Mouse (Mus musculus) CH12F3 (cell line): ENCODE data around the gene Prr19.

Experiments
- in situ Hi-C: fragments of 300-500 bp; cut with MboI; formaldehyde crosslinking; loops from 2 replicates; pipeline ENCODE4 v1.14.3; 2020; ENCODE audit warnings: low sequenced_read_pairs

Gene Prr19

DNA sequence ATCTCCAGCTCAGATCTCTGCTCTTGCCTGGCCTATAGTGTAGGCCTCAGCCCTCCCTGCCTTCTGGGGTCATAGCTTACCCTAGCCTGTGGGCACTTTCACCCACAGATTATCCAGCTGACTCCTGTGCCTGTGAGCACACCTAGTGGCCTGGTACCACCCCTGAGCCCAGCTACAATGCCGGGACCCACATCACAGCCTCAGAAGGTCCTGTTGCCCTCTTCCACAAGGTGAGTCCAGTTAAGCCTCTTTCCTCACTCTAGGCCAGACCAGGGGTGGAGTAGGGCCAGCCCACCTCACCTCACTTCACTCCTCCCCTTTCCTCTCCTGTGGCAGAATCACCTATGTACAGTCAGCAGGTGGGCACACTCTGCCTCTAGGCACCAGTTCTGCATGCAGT is 10.7 kb upstream of the Prr19 start:
- in situ Hi-C loops, result no loop called here

DNA sequence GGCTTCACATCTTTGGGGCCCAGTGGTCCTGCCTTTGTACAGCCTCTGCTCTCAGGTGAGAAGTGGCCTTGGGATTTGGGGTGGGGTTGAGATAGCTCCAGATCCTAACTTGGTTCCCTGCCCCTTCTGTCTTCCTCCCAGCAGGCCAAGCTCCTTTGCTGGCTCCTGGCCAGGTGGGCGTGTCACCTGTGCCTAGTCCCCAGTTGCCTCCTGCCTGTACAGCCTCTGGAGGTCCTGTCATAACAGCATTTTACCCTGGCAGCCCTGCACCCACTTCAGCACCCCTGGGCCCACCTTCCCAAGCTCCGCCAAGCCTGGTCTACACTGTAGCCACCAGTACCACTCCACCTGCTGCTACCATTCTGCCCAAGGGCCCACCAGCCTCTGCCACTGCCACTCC is 10.3 kb upstream of the Prr19 start:
- in situ Hi-C loops, result no loop called here

DNA sequence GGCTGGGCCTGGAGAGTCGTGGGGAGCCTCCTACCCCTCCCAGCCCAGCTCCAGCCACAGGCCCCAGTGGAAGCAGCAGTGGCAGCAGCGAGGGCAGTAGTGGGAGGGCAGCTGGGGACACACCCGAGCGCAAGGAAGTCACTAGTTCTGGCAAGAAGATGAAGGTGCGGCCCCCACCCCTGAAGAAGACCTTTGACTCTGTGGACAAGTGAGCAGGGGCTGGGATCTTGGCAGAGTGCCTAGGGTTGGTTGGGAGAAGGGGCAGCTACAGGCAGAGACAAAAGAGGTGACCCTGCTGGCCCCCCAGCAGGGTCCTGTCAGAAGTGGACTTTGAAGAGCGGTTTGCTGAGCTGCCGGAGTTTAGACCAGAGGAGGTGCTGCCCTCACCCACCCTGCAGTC is 9.1 kb upstream of the Prr19 start:
- in situ Hi-C loops, result no loop called here

DNA sequence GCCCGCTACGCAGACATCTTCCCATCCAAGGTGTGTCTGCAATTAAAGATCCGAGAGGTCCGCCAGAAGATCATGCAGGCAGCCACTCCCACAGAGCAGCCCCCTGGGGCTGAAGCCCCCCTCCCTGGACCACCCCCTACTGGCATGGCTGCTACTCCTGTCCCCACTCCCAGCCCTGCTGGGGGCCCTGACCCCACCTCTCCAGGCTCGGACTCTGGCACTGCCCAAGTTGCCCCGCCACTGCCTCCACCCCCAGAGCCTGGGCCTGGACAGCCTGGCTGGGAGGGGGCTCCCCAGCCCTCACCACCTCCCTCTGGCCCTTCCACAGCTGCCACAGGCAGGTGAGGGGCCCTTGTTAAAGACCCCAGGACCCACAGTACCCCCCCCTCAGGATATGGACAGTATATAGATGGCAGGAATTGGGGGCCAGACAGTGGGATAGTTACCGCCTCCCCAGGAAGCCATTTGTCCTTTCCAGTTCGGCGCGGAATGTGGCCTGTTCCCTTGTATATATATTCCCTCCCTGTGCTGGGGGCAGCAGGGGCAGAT is 7.9 kb upstream of the Prr19 start:
- in situ Hi-C loops, result no loop called here

DNA sequence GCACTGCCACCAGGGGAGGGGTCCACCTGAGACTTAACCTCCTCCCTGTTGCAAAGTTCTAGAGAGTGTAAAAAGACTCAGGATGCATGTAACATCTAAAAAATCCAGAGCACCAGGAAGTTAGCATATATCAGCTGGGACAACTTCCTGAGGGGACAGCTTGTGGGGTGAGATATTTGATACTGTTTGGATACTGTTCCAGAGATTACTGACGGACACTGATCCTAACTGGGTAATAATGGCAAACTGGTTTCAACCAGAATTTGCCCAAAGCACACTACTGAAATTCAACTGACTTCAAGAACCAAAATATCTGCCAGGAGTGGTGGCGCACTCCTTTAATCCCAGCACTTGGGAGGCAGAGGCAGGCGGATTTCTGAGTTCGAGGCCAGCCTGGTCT is 6.7 kb upstream of the Prr19 start:
- in situ Hi-C loops, result no loop called here

DNA sequence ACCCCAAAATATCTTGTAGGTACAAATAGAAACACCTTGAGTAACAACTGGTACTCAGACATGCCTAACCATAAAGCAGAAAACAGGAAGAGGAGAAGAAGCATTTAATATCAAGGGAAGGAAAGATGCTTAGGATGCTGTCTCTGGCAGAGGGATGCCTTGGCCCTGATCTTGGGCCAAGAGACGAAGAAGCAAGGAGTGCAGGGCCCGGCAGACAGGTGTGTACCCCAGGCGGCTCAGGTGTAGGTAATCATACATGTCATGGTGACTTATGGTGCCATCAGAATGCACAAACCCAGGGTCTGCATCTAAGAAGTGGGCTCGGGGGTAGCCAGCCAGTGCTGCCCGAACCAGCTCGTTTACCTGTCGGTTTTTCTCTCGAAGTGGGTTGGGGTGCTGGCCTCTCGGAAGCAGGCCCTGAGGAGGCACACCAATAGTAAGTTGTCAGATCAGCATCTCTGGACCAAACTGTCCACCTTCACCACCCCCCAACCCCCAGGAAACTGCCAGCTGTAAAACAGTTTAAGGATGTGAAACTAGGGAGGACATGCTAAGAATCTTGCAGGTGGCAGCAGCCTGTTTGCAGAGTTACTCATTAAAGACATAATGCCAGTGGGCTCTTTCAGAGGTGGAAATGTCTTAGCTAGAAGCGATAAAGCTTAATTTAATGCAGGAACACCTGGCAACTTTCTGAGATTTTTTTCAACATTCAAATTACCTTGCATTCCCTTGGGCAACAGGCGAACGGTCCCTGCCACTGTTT is 6.1 kb upstream of the Prr19 start:
- in situ Hi-C loops, result no loop called here

DNA sequence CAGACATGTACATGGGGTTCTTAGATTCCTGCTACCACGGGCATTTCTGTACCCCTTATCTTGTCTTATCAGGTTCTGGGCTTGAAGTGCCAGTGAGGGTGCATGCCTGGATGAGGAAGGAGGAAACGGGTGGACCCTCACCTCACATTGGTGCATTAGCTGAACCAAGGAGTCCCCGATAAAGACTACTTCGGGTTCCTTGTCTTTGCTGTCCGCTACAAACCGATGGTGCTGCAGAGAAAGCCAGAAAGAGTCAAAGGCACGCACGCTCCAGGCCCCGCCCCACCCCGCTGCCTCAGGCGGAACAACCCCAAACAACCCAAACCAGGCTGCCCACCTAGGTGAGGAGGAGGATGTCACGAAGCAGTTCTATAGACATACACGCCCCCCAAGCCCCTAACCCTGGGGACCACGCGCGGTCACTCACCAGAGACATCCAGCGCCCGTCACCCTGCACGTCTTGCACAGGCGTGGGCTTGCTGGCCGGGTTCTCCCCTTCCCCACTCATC is 4.2 kb upstream of the Prr19 start:
- in situ Hi-C loops, result no loop called here

DNA sequence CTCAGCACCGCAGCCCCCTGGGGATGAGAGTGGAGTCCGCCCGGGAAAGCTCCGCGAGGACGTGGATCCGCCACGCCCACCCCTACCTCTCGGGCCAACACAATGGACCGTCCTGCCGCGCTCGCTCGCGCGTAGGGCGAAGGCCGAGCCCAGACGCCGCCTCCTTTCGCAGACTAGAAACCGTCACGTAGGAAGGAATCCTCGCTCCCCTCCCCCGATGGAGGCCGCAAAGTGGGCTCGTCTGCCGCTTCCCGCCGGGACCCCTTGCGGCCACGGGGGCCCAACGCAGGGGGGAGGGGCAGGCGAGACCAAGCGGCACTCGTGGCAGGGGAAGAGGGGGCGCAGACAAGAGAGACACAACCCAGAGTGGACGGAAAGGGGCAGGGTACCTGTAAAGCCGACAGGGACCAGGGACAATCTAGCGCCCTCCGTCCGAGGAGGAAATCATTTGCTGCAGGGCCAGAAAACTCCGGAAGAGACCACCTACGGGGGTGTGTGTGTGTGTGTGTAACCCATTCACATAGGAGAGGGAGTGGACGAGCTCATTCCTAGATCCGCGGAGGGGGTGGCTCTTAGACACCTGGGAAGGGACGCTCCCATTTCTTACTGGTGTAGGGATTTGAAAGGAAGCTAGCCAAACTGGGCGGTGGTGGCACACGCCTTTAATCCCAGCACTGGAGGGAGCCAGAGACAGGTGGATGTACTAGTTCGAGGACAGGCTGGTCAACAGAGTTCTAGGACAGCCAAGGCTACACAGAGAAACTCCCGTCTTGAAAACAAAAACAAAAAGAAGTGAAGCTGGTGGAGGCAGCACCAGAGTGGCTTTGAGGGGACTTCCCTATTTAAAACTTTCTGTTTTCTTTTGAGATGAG is 3.5 kb upstream of the Prr19 start, which contains the start of gene Pafah1b3:
Gene Pafah1b3 (minus strand): TSS at position 533 of the 872 bp plus-strand sequence.
- in situ Hi-C loops, result no loop called here

DNA sequence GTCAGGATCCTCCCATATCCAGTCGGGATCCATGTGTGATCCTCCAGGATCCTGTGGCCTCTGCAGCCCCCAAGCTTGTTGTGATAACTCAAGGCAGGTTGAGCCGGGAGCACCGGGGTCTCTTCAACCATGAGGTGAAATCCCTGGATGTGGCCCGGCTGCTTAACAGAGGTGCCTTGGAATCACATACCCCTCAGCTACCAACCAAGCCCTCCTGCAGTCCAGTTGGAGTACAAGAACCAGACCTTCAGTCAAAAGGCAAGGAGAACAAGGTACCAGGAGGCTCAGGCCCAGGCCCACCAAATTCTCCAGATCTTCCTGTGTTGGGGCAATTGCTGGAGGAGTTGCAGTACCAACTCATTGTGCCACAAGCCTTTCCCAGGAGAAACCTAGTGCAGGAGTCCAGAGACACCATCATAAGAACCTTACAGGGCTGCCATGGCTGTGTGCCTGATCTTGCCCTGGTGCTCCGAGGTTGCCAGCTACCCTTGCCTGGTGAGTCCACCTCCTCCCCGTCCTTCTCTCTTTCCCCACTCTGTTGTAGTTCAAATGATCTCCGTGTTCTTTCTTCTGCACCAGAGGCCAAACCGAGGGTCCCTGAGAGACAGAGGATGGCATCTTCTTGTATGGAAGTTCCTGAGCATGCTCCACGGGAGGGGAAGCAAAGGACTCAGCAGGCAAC is 1.9 kb downstream of the Prr19 start:
- in situ Hi-C loops, result no loop called here

DNA sequence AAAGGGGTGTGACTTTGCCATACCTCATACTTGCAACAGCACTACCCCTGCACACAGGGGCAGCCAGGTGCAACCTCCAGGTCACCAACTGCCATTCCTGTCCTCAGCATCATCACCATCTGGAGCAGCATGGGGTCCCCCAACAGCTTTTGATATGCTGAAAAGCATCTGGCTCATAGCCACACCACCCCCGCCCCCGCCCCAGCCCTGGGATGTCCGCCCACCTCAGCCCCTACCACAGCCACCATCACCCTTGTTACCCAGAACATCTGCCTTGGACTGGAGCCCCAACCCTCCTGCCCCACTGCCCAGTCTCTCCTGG is 2.4 kb downstream of the Prr19 start:
- in situ Hi-C loops, result no loop called here

DNA sequence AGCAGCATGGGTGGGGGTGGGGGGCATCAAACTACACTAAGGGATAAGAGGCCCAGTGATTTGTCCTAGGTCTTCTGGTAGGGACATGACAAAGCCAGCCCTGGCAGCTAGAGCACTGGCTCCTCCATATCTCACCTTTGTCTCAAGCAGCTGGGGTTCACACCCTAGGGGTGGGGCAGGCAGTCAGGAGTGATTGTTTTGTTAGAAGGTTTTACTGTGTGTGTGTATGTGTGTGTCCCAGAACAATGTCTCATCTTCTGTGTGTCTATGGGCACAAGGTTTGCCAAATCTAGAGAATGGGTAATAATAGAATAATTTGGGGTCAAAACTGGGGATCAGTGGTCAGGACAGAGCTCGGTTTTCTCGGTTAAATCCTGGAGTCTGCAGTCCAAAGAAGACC is 4.3 kb downstream of the Prr19 start:
- in situ Hi-C loops, result no loop called here

DNA sequence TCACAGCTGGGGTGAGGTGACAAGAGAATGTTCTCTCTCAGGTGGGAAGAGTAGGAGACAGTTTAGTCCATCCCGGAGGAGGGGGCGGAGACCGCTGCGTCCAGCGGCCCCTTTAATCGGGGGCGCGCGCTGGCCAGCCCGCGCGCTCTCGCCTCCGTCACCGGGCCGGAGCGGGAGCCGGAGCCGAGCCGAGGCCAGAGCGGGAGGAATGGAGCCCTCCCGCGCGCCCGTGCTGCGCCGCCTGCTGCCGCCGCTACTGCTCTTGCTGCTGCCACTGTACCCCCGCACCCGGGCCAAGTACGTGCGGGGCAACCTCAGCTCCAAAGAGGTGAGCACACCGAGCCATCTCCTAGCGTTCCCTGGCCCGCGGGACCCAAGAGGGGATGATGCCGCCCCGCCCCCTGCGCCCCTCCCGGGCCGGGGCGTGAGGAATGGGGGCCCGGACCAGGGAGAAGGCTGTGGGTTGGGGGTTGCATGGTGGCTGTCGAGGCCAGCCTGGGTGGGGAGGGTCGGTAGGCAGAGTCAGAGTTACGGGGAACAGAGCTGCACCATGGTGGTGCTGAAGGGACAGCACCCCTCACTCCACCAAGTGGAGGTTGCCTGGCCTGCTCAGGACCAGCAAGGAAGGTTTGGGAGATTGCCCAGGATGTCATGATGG is 4.9 kb downstream of the Prr19 start, which contains the start of gene Tmem145:
Gene Tmem145 (plus strand): TSS at position 151 of the 658 bp plus-strand sequence.
- in situ Hi-C loops, result no loop called here

DNA sequence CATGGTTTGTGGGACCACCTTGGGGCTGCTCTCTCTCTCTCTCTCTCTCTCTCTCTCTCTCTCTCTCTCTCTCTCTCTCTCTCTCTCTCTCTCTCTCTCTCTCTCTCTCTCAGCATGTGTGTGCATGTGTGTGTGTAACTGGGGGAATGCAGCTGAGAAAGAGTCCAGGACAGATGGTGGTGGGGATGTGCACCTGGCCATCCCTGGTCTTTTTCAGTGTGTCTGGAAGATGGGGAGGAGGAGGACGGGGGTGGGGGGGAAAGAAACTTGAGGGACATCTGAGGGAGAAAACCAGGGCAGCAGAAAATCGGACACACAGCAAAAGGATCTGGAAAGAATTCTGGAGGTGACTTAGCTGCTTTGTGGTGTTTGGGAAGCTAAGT is 5.4 kb downstream of the Prr19 start:
- in situ Hi-C loops, result no loop called here

DNA sequence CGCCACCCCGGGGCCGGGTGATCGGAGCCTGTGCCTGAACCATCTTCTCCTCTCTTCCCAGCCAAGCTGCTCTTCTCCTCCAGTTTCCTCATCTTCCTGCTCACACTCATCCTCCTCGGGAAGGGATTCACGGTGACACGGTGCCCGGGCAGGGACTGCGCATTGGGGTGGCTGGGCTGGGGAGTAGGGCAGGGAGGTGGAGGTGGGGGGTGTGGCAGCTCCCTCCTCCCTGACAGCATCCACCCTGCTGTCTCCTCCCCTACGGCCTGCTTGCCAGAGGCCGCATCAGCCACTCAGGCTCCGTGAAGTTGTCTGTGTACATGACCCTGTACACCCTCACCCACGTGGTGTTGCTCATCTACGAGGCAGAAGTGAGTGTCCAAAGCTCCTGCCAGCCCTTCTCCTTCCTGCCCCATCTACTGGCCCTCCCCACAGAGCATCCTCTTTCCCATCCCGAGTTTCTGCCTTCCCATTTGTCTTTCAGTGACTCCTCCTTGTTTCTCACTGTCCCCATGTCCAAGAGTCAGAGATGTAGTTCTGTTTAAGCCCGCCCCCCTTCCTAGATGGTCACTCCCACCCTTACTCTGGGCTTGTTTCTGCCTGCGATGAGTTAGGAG is 7.6 kb downstream of the Prr19 start:
- in situ Hi-C loops, result no loop called here

DNA sequence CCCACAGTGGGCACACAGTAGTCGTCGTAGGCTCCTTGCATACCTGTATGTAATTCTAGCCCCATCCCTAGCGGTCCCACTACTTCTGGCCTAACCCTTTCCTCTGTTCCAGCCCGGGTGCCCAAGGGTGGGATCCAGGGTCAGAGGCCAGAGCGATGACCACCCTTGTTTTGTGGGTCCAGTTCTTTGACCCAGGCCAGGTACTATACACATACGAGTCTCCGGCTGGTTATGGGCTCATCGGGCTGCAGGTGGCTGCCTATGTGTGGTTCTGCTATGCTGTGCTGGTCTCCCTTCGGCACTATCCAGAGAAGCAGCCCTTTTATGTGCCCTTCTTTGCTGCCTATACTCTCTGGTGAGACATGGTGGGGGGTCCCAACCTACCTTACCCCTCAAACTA is 8.2 kb downstream of the Prr19 start:
- in situ Hi-C loops, result no loop called here

DNA sequence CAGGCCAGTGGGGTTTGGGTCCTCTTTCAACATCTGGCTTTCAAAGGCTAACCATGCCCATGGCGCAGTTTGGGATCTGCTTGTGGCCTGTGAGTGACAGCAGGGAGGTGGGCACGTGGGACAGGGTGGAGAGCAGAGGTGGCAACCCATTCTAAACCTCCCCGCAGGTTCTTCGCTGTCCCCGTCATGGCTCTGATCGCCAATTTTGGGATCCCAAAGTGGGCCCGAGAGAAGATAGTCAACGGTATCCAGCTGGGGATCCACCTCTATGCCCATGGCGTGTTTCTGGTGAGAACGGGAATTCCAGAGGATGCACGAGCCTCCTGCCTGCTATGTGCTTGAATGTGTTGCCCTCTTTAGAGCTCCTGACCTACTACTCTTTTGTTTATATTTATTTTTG is 10.0 kb downstream of the Prr19 start:
- in situ Hi-C loops, result no loop called here

DNA sequence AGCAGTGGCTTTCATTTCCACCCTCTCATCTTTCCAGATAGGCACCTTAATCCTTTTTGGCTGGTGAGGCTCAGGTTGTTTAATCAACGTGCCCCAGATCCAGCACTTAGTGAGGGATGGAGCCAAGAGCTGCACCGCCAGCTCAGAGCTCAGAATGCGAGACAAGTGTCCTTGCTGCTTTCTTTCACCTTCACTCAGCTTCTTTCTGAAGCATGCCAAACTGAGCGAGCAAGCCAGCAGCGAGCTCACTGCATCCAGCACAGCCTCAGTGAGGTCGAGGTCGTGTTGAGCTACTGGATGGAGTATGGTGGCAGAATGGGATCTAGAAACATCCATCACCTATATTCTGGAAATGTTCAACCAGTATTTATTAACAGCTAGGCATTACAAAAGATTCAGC is 12.1 kb downstream of the Prr19 start:
- in situ Hi-C loops, result no loop called here

DNA sequence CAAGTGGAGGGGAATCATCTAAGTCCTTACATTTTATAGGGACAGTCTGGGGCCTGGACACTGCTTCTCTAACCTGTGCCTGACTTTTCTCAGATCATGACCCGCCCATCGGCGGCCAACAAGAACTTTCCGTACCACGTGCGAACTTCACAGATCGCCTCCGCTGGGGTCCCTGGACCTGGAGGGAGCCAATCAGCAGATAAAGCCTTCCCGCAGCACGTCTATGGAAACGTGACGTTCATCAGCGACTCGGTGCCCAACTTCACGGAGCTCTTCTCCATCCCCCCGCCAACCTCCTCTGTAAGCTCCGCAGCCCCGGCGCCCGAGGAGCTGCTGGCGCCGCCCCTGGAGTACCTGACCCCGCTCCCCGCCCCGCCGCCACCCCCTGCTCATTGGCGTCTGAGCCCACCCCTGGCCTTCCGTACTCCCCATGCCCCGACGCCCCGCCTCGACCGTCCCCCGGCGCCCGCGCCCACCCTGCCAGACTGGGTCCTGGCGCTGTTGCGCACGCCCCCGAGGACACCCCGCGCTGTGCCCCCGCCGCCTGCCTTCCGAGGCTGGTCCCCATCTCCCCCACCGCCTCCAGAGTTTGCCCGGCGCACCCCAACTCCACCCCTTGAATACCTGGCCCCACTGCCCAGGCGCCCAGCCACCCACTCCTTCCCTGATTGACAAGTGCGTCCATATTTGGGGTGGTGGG is 13.5 kb downstream of the Prr19 start:
- in situ Hi-C loops, result no loop called here

DNA sequence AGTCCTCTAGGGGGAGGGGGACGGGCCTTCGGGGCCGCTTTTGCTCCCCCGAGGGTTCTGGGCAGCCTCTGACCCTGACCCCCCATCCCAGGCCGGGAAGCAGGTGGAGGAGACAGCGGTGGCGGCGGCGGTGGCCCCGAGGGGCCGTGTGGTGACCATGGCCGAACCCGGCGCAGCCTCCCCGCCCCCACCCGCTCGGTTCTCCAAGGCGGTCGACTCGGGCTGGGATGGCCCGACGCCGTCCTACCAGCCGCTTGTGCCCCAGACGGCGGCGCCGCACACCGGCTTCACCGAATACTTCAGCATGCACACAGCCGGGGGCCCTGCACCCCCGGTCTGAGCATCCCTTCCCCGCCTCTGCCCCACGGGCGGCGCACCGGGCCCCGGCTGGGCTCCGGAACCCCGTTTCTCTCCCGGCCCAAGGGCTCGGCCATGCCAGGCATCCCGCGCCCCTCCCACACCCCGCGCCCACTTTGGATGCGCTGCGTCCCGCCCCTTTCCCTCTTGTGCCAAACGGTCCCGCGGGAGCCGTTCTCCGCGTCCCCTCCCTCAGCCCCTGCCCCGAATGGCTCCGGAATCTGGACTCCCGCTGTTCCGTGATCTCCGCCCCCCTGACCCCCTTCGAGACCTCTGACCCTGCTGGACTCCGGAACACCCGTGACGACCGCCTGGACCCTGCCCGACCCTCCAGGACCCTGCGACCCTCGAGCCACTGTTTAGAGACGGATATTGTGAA is 14.3 kb downstream of the Prr19 start:
- in situ Hi-C loops, result no loop called here
